Mouse (Mus musculus) kidney, adult 2 months (tissue): Measurements from ENCODE around the gene Fam161a.

Experiments used
- CTCF ChIP-seq: fragments of 200-500 bp; conservative IDR thresholded peaks from 2 replicates; pipeline ENCODE4 v1.5.1; 2011; ENCODE audit warnings: low read depth, mild to moderate bottlenecking, control low read depth, low read length, moderate library complexity, mixed read lengths; ENCODE audit not compliant: insufficient read depth, insufficient read length
- POLR2A ChIP-seq: fragments of 200-500 bp; IDR thresholded peaks from one replicate; pipeline ENCODE4 v1.6.1; 2011; ENCODE audit warnings: low read depth, low read length, control low read depth

DNA sequence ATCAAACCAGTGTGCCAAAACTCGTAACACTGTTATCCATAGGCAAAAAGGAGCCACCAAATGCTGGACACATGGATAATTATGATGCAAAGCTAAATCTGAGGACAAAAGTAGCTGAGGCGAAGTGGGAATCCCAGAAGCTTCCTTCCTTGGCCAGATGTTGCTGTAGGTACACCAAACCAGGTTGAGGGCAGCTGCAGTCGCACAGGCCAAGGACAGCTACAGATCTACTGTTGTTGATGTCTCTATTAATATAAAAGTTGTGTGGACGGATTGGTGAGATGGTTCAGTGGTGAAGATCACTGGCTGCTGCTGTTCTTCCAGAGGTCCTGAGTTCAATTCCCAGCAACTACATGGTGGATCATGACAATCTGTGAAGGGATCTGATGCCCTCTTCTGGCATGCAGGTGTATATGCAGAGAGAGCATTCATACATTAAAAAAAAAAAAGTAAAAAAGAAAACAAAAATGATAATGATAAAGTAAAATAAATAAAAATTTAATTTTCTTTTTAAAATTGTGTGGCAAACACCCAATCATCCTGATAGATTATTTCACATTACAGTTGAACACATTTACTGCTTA, 49.4 kb upstream of the Fam161a start:
- TF ChIP-seq POLR2A (no peak), CTCF (peak; percentile 29; the same call in 1 of the 2 replicates)
